Mouse (Mus musculus): ENCODE data around the gene Grpel1. TPM values are rescaled to one million over a fixed set of nuclear protein-coding genes. Genes with fewer than 3 reads are reported as not detected.

The Grpel1 gene
- total and polyA plus RNA-seq, 3 experiments = 16.7 to 32.9 (median 20.8) TPM

GRCm38 (mm10) chr5:36510956-36511355 is 46.2 kb downstream of the Grpel1 start:
- Histone ChIP-seq H3K36me3 (replicated peaks) (peaks cover 89% of the 10 kb centered on the region), H3K27me3 (ENCODE audit: insufficient read depth, low read length) (no peaks in the 10 kb centered on the region), H3K4me3 (ENCODE audit: low read depth, low read length) (no peak overlapping the region), H3K9me3 (replicated peaks) (no peaks in the 10 kb centered on the region), H3K4me1 (ENCODE audit: insufficient read depth, low read depth, low read length) (peaks cover under 1% of the 10 kb centered on the region; the same call in 1 of the 2 replicates)
- no peak for DNase-seq (ENCODE audit: low spot score)
- no peak for ATAC-seq (ENCODE audit: extremely low read depth, insufficient number of reproducible peaks, low FRiP score, poor library complexity, severe bottlenecking)
- no peak for TF ChIP-seq POLR2AphosphoS5 (IDR thresholded peaks at IDR 0.05; ENCODE audit: insufficient replicate concordance, low read depth, low read length)
- TF ChIP-seq GATA2 (IDR thresholded peaks at IDR 0.05; ENCODE audit: borderline replicate concordance, low read depth, low read length) = no peak
- no peak for TF ChIP-seq TAL1 (conservative IDR thresholded peaks at IDR 0.05; ENCODE audit: low read depth, low read length)
- no peak for TF ChIP-seq GATA1 (IDR thresholded peaks at IDR 0.05; ENCODE audit: borderline replicate concordance, low read length)
- TF ChIP-seq CTCF (IDR thresholded peaks at IDR 0.05; ENCODE audit: low read depth, low read length) = no peak

GRCm38 (mm10) chr5:36515126-36515525 is 50.3 kb downstream of the Grpel1 start:
- no peak for TF ChIP-seq GATA1 (IDR thresholded peaks at IDR 0.05; ENCODE audit: borderline replicate concordance, low read length)
- no peak for TF ChIP-seq GATA2 (IDR thresholded peaks at IDR 0.05; ENCODE audit: borderline replicate concordance, low read depth, low read length)
- no peak for TF ChIP-seq POLR2AphosphoS5 (IDR thresholded peaks at IDR 0.05; ENCODE audit: insufficient replicate concordance, low read depth, low read length)
- no peak for TF ChIP-seq TAL1 (conservative IDR thresholded peaks at IDR 0.05; ENCODE audit: low read depth, low read length)
- no peak for TF ChIP-seq CTCF (IDR thresholded peaks at IDR 0.05; ENCODE audit: low read depth, low read length)
- ATAC-seq (ENCODE audit: extremely low read depth, insufficient number of reproducible peaks, low FRiP score, poor library complexity, severe bottlenecking) (no peak), DNase-seq (ENCODE audit: low spot score) (no peak)
- no peaks in the 10 kb centered on the region for H3K9me3 ChIP-seq (replicated peaks)
- H3K36me3 ChIP-seq (replicated peaks) = peaks cover 93% of the 10 kb centered on the region
- no peak overlapping the region for H3K4me3 ChIP-seq (ENCODE audit: low read depth, low read length)
- H3K4me1 ChIP-seq (ENCODE audit: insufficient read depth, low read depth, low read length) = no peaks in the 10 kb centered on the region
- no peaks in the 10 kb centered on the region for H3K27me3 ChIP-seq (ENCODE audit: insufficient read depth, low read length)

GRCm38 (mm10) chr5:36515558-36515957 is 50.8 kb downstream of the Grpel1 start:
- no peaks in the 10 kb centered on the region for H3K9me3 ChIP-seq (replicated peaks)
- peaks cover 93% of the 10 kb centered on the region for H3K36me3 ChIP-seq (replicated peaks)

GRCm38 (mm10) chr5:36517596-36517995 is 52.8 kb downstream of the Grpel1 start:
- Histone ChIP-seq H3K4me1 (ENCODE audit: insufficient read depth, low read depth, low read length) (no peaks in the 10 kb centered on the region), H3K27me3 (ENCODE audit: insufficient read depth, low read length) (no peaks in the 10 kb centered on the region), H3K36me3 (replicated peaks) (peaks cover 90% of the 10 kb centered on the region), H3K9me3 (replicated peaks) (no peaks in the 10 kb centered on the region), H3K4me3 (ENCODE audit: low read depth, low read length) (no peak overlapping the region)
- DNase-seq (ENCODE audit: low spot score) (no peak), ATAC-seq (ENCODE audit: extremely low read depth, insufficient number of reproducible peaks, low FRiP score, poor library complexity, severe bottlenecking) (no peak)
- no peak for TF ChIP-seq GATA2 (IDR thresholded peaks at IDR 0.05; ENCODE audit: borderline replicate concordance, low read depth, low read length)

More at GRCm38 (mm10) chr5:36515558-36515957, 50.8 kb downstream of the Grpel1 start:
- H3K4me1 ChIP-seq (ENCODE audit: insufficient read depth, low read depth, low read length) = no peaks in the 10 kb centered on the region
- no peaks in the 10 kb centered on the region for H3K27me3 ChIP-seq (ENCODE audit: insufficient read depth, low read length)
- DNase-seq (ENCODE audit: low spot score) (no peak), ATAC-seq (ENCODE audit: extremely low read depth, insufficient number of reproducible peaks, low FRiP score, poor library complexity, severe bottlenecking) (no peak)
- TF ChIP-seq GATA2 (IDR thresholded peaks at IDR 0.05; ENCODE audit: borderline replicate concordance, low read depth, low read length) (no peak), POLR2AphosphoS5 (IDR thresholded peaks at IDR 0.05; ENCODE audit: insufficient replicate concordance, low read depth, low read length) (no peak), TAL1 (conservative IDR thresholded peaks at IDR 0.05; ENCODE audit: low read depth, low read length) (no peak), CTCF (IDR thresholded peaks at IDR 0.05; ENCODE audit: low read depth, low read length) (no peak), GATA1 (IDR thresholded peaks at IDR 0.05; ENCODE audit: borderline replicate concordance, low read length) (no peak)
- H3K4me3 ChIP-seq (ENCODE audit: low read depth, low read length) = no peak overlapping the region

GRCm38 (mm10) chr5:36519751-36520150 is 55.0 kb downstream of the Grpel1 start:
- DNase-seq (ENCODE audit: low spot score) = no peak
- no peaks in the 10 kb centered on the region for H3K27me3 ChIP-seq (ENCODE audit: insufficient read depth, low read length)
- H3K36me3 ChIP-seq (replicated peaks) = peaks cover 94% of the 10 kb centered on the region
- no peak overlapping the region for H3K4me3 ChIP-seq (ENCODE audit: low read depth, low read length)
- no peaks in the 10 kb centered on the region for H3K4me1 ChIP-seq (ENCODE audit: insufficient read depth, low read depth, low read length)
- no peak for TF ChIP-seq CTCF (IDR thresholded peaks at IDR 0.05; ENCODE audit: low read depth, low read length)
- no peak for TF ChIP-seq GATA1 (IDR thresholded peaks at IDR 0.05; ENCODE audit: borderline replicate concordance, low read length)
- TF ChIP-seq TAL1 (conservative IDR thresholded peaks at IDR 0.05; ENCODE audit: low read depth, low read length) = no peak
- TF ChIP-seq GATA2 (IDR thresholded peaks at IDR 0.05; ENCODE audit: borderline replicate concordance, low read depth, low read length) = no peak
- no peak for TF ChIP-seq POLR2AphosphoS5 (IDR thresholded peaks at IDR 0.05; ENCODE audit: insufficient replicate concordance, low read depth, low read length)
- H3K9me3 ChIP-seq (replicated peaks) = no peaks in the 10 kb centered on the region
- ATAC-seq (ENCODE audit: extremely low read depth, insufficient number of reproducible peaks, low FRiP score, poor library complexity, severe bottlenecking) = no peak

- DNase-seq (ENCODE audit: low spot score) = no peak
- no peak for TF ChIP-seq CTCF (IDR thresholded peaks at IDR 0.05; ENCODE audit: low read depth, low read length)
- no peak for ATAC-seq (ENCODE audit: extremely low read depth, insufficient number of reproducible peaks, low FRiP score, poor library complexity, severe bottlenecking)
- Histone ChIP-seq H3K4me3 (ENCODE audit: low read depth, low read length) (no peak overlapping the region), H3K9me3 (replicated peaks) (no peaks in the 10 kb centered on the region), H3K4me1 (ENCODE audit: insufficient read depth, low read depth, low read length) (0 out of 2 replicates have a peak, but pooled peaks cover 1% of the 10 kb centered on the region), H3K27me3 (ENCODE audit: insufficient read depth, low read length) (no peaks in the 10 kb centered on the region), H3K36me3 (replicated peaks) (peaks cover 92% of the 10 kb centered on the region)
These were observed 58.0 kb downstream of the Grpel1 start for GRCm38 (mm10) chr5:36522782-36523181.

GRCm38 (mm10) chr5:36523219-36523703 is 58.5 kb downstream of the Grpel1 start:
- ATAC-seq (ENCODE audit: extremely low read depth, insufficient number of reproducible peaks, low FRiP score, poor library complexity, severe bottlenecking) (no peak), DNase-seq (ENCODE audit: low spot score) (no peak)
- Histone ChIP-seq H3K4me1 (ENCODE audit: insufficient read depth, low read depth, low read length) (0 out of 2 replicates have a peak, but pooled peaks cover 1% of the 10 kb centered on the region), H3K9me3 (replicated peaks) (no peaks in the 10 kb centered on the region), H3K27me3 (ENCODE audit: insufficient read depth, low read length) (no peaks in the 10 kb centered on the region), H3K4me3 (ENCODE audit: low read depth, low read length) (no peak overlapping the region), H3K36me3 (replicated peaks) (peaks cover 92% of the 10 kb centered on the region)
- TF ChIP-seq GATA1 (IDR thresholded peaks at IDR 0.05; ENCODE audit: borderline replicate concordance, low read length) = no peak
- TF ChIP-seq GATA2 (IDR thresholded peaks at IDR 0.05; ENCODE audit: borderline replicate concordance, low read depth, low read length) = no peak
- no peak for TF ChIP-seq CTCF (IDR thresholded peaks at IDR 0.05; ENCODE audit: low read depth, low read length)
- TF ChIP-seq POLR2AphosphoS5 (IDR thresholded peaks at IDR 0.05; ENCODE audit: insufficient replicate concordance, low read depth, low read length) = no peak
- TF ChIP-seq TAL1 (conservative IDR thresholded peaks at IDR 0.05; ENCODE audit: low read depth, low read length) = no peak

Other genes with a start within 250 kb of the Grpel1 start
- gene Sorcs2, start 66.9 kb upstream of the Grpel1 start, total RNA-seq (2014; fragmentation: Nextera tagmentation) = not detected in 2 replicates
- gene Sorcs2, start 66.9 kb upstream of the Grpel1 start, total RNA-seq (2017) = under 0.01 and 0.22 TPM in 2 replicates
- gene Sorcs2, start 66.9 kb upstream of the Grpel1 start, polyA plus RNA-seq (2012) = 0.04 and 0.07 TPM in 2 replicates
- 16.8 and 22.5 TPM in 2 replicates for gene Tada2b, start 19.3 kb downstream of the Grpel1 start, total RNA-seq (2014; fragmentation: Nextera tagmentation)
- gene Tada2b, start 19.3 kb downstream of the Grpel1 start, total RNA-seq (2017) = 9.8 and 15.5 TPM in 2 replicates
- 12.6 and 17.4 TPM in 2 replicates for gene Tada2b, start 19.3 kb downstream of the Grpel1 start, polyA plus RNA-seq (2012)
- gene Ccdc96, start 19.6 kb downstream of the Grpel1 start, total RNA-seq (2014; fragmentation: Nextera tagmentation) = not detected in 2 replicates
- gene Ccdc96, start 19.6 kb downstream of the Grpel1 start, total RNA-seq (2017) = 0.29 and 0.60 TPM in 2 replicates
- gene Ccdc96, start 19.6 kb downstream of the Grpel1 start, polyA plus RNA-seq (2012) = 0.21 and 0.25 TPM in 2 replicates
- gene Tbc1d14, start 128.3 kb downstream of the Grpel1 start, total RNA-seq (2014; fragmentation: Nextera tagmentation) = 12.5 and 15.7 TPM in 2 replicates
- 7.7 and 8.0 TPM in 2 replicates for gene Tbc1d14, start 128.3 kb downstream of the Grpel1 start, total RNA-seq (2017)
- gene Tbc1d14, start 128.3 kb downstream of the Grpel1 start, polyA plus RNA-seq (2012) = 13.1 and 15.2 TPM in 2 replicates
- gene D5Ertd579e, start 231.0 kb downstream of the Grpel1 start, total RNA-seq (2014; fragmentation: Nextera tagmentation) = 21.4 and 27.5 TPM in 2 replicates
- gene D5Ertd579e, start 231.0 kb downstream of the Grpel1 start, total RNA-seq (2017) = 34.4 and 39.4 TPM in 2 replicates
- 3.4 and 3.5 TPM in 2 replicates for gene D5Ertd579e, start 231.0 kb downstream of the Grpel1 start, polyA plus RNA-seq (2012)